Mouse (Mus musculus) lung, embryonic 14.5 days (tissue): ENCODE measurements around the gene Apod. TPM values are rescaled to one million over a fixed set of nuclear protein-coding genes. Genes with fewer than 3 reads are reported as not detected.

ENCODE experiments used
- ATAC-seq: fragments of 200-750 bp; cut with Nextera tagmentation; 2 replicates; pipeline ENCODE4 v1.8.0; 2017; ENCODE audit warnings: mild to moderate bottlenecking, moderate TSS enrichment, moderate library complexity; ENCODE audit not compliant: insufficient read depth
- DNase-seq: peaks from one replicate; pipeline ENCODE4 v3.0.0-alpha.2; 2015
- H3K27ac ChIP-seq: fragments of 300-500 bp; sonication (generic); 2 replicates; pipeline ENCODE4 v1.5.1; 2014; ENCODE audit warnings: low read depth, mild to moderate bottlenecking, moderate library complexity
- H3K27me3 ChIP-seq: fragments of 300-500 bp; sonication (generic); 2 replicates; pipeline ENCODE4 v1.6.1; 2014; ENCODE audit warnings: low read length, control low read depth; ENCODE audit not compliant: insufficient read depth
- H3K36me3 ChIP-seq: fragments of 300-500 bp; sonication (generic); 2 replicates; pipeline ENCODE4 v1.6.1; 2014; ENCODE audit warnings: control low read depth; ENCODE audit not compliant: insufficient read depth
- H3K4me1 ChIP-seq: fragments of 300-500 bp; sonication (generic); 2 replicates; pipeline ENCODE4 v1.6.1; 2014; ENCODE audit warnings: antibody characterized with exemption, control low read depth; ENCODE audit not compliant: insufficient read depth
- H3K4me2 ChIP-seq: fragments of 300-500 bp; sonication (generic); 2 replicates; pipeline ENCODE4 v1.6.1; 2014; ENCODE audit warnings: mild to moderate bottlenecking
- H3K4me3 ChIP-seq: fragments of 300-500 bp; sonication (generic); 2 replicates; pipeline ENCODE4 v1.5.1; 2014; ENCODE audit warnings: low read depth, low read length
- H3K9ac ChIP-seq: fragments of 300-500 bp; sonication (generic); 2 replicates; pipeline ENCODE4 v1.6.1; 2014
- H3K9me3 ChIP-seq: fragments of 300-500 bp; sonication (generic); 2 replicates; pipeline ENCODE4 v1.6.1; 2016; ENCODE audit warnings: low read depth, low read length, control low read depth
- CTCF ChIP-seq: IDR thresholded peaks from 2 replicates; pipeline ENCODE4 v1.5.1; 2016; ENCODE audit warnings: antibody characterized with exemption, low read depth
- WGBS: fragments of 180-500 bp; shearing (Covaris S2); extraction: QIAGEN DNeasy Blood & Tissue Kit; methylation state at CpG from one replicate; pipeline ENCODE4 v1.1.7; 2014; 5-methylcytosine and 5-hydroxymethylcytosine counted together
- microRNA-seq: library from miRNA; unstranded; fragments of <30 nt; microRNA quantifications from one replicate; pipeline ENCODE4, GENCODE M21; 2016; ENCODE audit warnings: borderline number of aligned reads
- polyA plus RNA-seq: library from polyadenylated mRNA; unstranded; fragments of >200 nt; fragmentation: Nextera tagmentation; extraction: Ambion mirVana; gene quantifications from 2 replicates; pipeline ENCODE4 v1.2.1, GENCODE M21; 2014

The Apod gene
- polyA plus RNA-seq, 1 experiment from 2014 or later: not detected

- Histone ChIP-seq H3K27ac (no peak overlapping the region), H3K27me3 (no peaks in the 10 kb centered on the region), H3K4me1 (no peaks in the 10 kb centered on the region), H3K4me2 (no peak overlapping the region), H3K4me3 (no peak overlapping the region), H3K36me3 (peaks cover 7% of the 10 kb centered on the region; the same call in 1 of the 2 replicates), H3K9me3 (no peaks in the 10 kb centered on the region), H3K9ac (no peak overlapping the region)
- no peak for TF ChIP-seq CTCF
- no peak for ATAC-seq
- DNase-seq: no peak
- 66% methylated on average over 7 of the region's 7 CpGs for WGBS
These were observed 67.2 kb downstream of the Apod start for GRCm38 (mm10) chr16:31247442-31247841.

Small RNA genes within 50 kb of the gene (microRNA-seq; reads per million reads assigned to microRNA genes)
- gene Gm27415: not detected

Other genes starting within 250 kb of the Apod start
- 26.2 and 26.8 TPM in 2 replicates for gene Xxylt1, start 233.4 kb downstream of the Apod start, polyA plus RNA-seq
- 32.2 and 33.0 TPM in 2 replicates for gene Acap2, start 113.6 kb downstream of the Apod start, polyA plus RNA-seq
- gene Ppp1r2, start 39.5 kb downstream of the Apod start, polyA plus RNA-seq: 102 and 104 TPM in 2 replicates
- 3.1 and 5.7 TPM in 2 replicates for gene Bdh1, start 107.5 kb upstream of the Apod start, polyA plus RNA-seq